Mouse (Mus musculus): ENCODE measurements around the gene Tpcn2. TPM values are rescaled to one million over a fixed set of nuclear protein-coding genes. Genes with fewer than 3 reads are reported as not detected.

Gene Tpcn2
- polyA plus RNA-seq, 1 experiment from 2014 or later, result 2.3 TPM

- ATAC-seq (no peak), DNase-seq (no peak)
Observed at GRCm38 (mm10) chr7:145147973-145148698, 135.7 kb downstream of the Tpcn2 start.

GRCm38 (mm10) chr7:145146252-145146930, 137.4 kb downstream of the Tpcn2 start:
- H3K9me3 ChIP-seq (ENCODE audit: low read length), result no peaks in the 10 kb centered on the region
- no peak overlapping the region for H3K9ac ChIP-seq (replicated peaks)
- DNase-seq, result no peak
- TF ChIP-seq EP300 (IDR thresholded peaks at IDR 0.05; ENCODE audit: low read depth) (no peak), CTCF (IDR thresholded peaks at IDR 0.05; ENCODE audit: low read depth) (peak; percentile 30; the same call in 1 of the 2 replicates)
- no peak for ATAC-seq
- no peak overlapping the region for H3K4me2 ChIP-seq (ENCODE audit: low read depth, low read length)
- no peaks in the 10 kb centered on the region for H3K27me3 ChIP-seq (ENCODE audit: insufficient read depth, low read length)
- H3K36me3 ChIP-seq (replicated peaks; ENCODE audit: insufficient read depth, low read length), result no peaks in the 10 kb centered on the region
- no peaks in the 10 kb centered on the region for H3K4me1 ChIP-seq (ENCODE audit: insufficient read depth)
- H3K27ac ChIP-seq (ENCODE audit: low read depth), result no peak overlapping the region
- H3K4me3 ChIP-seq (ENCODE audit: low read depth, low read length), result no peak overlapping the region

More at GRCm38 (mm10) chr7:145147973-145148698, 135.7 kb downstream of the Tpcn2 start:
- H3K36me3 ChIP-seq (replicated peaks; ENCODE audit: insufficient read depth, low read length), result no peaks in the 10 kb centered on the region
- no peak overlapping the region for H3K4me2 ChIP-seq (ENCODE audit: low read depth, low read length)
- H3K4me3 ChIP-seq (ENCODE audit: low read depth, low read length), result no peak overlapping the region
- no peaks in the 10 kb centered on the region for H3K27me3 ChIP-seq (ENCODE audit: insufficient read depth, low read length)
- no peak overlapping the region for H3K27ac ChIP-seq (ENCODE audit: low read depth)
- H3K9me3 ChIP-seq (ENCODE audit: low read length), result no peaks in the 10 kb centered on the region
- H3K4me1 ChIP-seq (ENCODE audit: insufficient read depth), result no peaks in the 10 kb centered on the region
- H3K9ac ChIP-seq (replicated peaks), result no peak overlapping the region
- 68% methylated on average over 5 of the region's 5 CpGs for WGBS (ENCODE audit: insufficient replicate concordance)
- no peak for TF ChIP-seq EP300 (IDR thresholded peaks at IDR 0.05; ENCODE audit: low read depth)
- TF ChIP-seq CTCF (IDR thresholded peaks at IDR 0.05; ENCODE audit: low read depth), result no peak

GRCm38 (mm10) chr7:145143502-145144070, 140.2 kb downstream of the Tpcn2 start:
- WGBS (ENCODE audit: insufficient replicate concordance), result 52% methylated on average over 3 of the region's 3 CpGs
- Histone ChIP-seq H3K36me3 (replicated peaks; ENCODE audit: insufficient read depth, low read length) (no peaks in the 10 kb centered on the region), H3K9ac (replicated peaks) (no peak overlapping the region), H3K9me3 (ENCODE audit: low read length) (no peaks in the 10 kb centered on the region), H3K4me3 (ENCODE audit: low read depth, low read length) (no peak overlapping the region), H3K4me1 (ENCODE audit: insufficient read depth) (no peaks in the 10 kb centered on the region), H3K27me3 (ENCODE audit: insufficient read depth, low read length) (no peaks in the 10 kb centered on the region), H3K27ac (ENCODE audit: low read depth) (no peak overlapping the region), H3K4me2 (ENCODE audit: low read depth, low read length) (no peak overlapping the region)
- DNase-seq, result no peak
- TF ChIP-seq EP300 (IDR thresholded peaks at IDR 0.05; ENCODE audit: low read depth), result no peak
- TF ChIP-seq CTCF (IDR thresholded peaks at IDR 0.05; ENCODE audit: low read depth), result no peak
- no peak for ATAC-seq

GRCm38 (mm10) chr7:145140656-145141055, 143.2 kb downstream of the Tpcn2 start:
- TF ChIP-seq CTCF (IDR thresholded peaks at IDR 0.05; ENCODE audit: low read depth), result no peak
- no peak for TF ChIP-seq EP300 (IDR thresholded peaks at IDR 0.05; ENCODE audit: low read depth)
- WGBS (ENCODE audit: insufficient replicate concordance), result 41% methylated on average over 2 of the region's 2 CpGs

GRCm38 (mm10) chr7:145139576-145139975, 144.2 kb downstream of the Tpcn2 start:
- Histone ChIP-seq H3K4me3 (ENCODE audit: low read depth, low read length) (no peak overlapping the region), H3K9ac (replicated peaks) (no peak overlapping the region), H3K27me3 (ENCODE audit: insufficient read depth, low read length) (no peaks in the 10 kb centered on the region), H3K4me2 (ENCODE audit: low read depth, low read length) (no peak overlapping the region), H3K27ac (ENCODE audit: low read depth) (no peak overlapping the region), H3K9me3 (ENCODE audit: low read length) (0 out of 2 replicates have a peak, but pooled peaks cover 3% of the 10 kb centered on the region), H3K36me3 (replicated peaks; ENCODE audit: insufficient read depth, low read length) (no peaks in the 10 kb centered on the region), H3K4me1 (ENCODE audit: insufficient read depth) (no peaks in the 10 kb centered on the region)
- no peak for TF ChIP-seq CTCF (IDR thresholded peaks at IDR 0.05; ENCODE audit: low read depth)
- TF ChIP-seq EP300 (IDR thresholded peaks at IDR 0.05; ENCODE audit: low read depth), result no peak
- ATAC-seq (no peak), DNase-seq (no peak)
- WGBS (ENCODE audit: insufficient replicate concordance), result 79% methylated on average over 3 of the region's 3 CpGs

More at GRCm38 (mm10) chr7:145140656-145141055, 143.2 kb downstream of the Tpcn2 start:
- Histone ChIP-seq H3K4me1 (ENCODE audit: insufficient read depth) (no peaks in the 10 kb centered on the region), H3K27ac (ENCODE audit: low read depth) (no peak overlapping the region), H3K27me3 (ENCODE audit: insufficient read depth, low read length) (no peaks in the 10 kb centered on the region), H3K9ac (replicated peaks) (no peak overlapping the region), H3K4me3 (ENCODE audit: low read depth, low read length) (no peak overlapping the region), H3K4me2 (ENCODE audit: low read depth, low read length) (no peak overlapping the region), H3K36me3 (replicated peaks; ENCODE audit: insufficient read depth, low read length) (no peaks in the 10 kb centered on the region), H3K9me3 (ENCODE audit: low read length) (0 out of 2 replicates have a peak, but pooled peaks cover 3% of the 10 kb centered on the region)
- no peak for ATAC-seq
- DNase-seq, result no peak

- Histone ChIP-seq H3K4me2 (ENCODE audit: low read depth, low read length) (no peak overlapping the region), H3K27me3 (ENCODE audit: insufficient read depth, low read length) (no peaks in the 10 kb centered on the region), H3K27ac (ENCODE audit: low read depth) (no peak overlapping the region), H3K4me1 (ENCODE audit: insufficient read depth) (no peaks in the 10 kb centered on the region), H3K4me3 (ENCODE audit: low read depth, low read length) (no peak overlapping the region), H3K9me3 (ENCODE audit: low read length) (0 out of 2 replicates have a peak, but pooled peaks cover 3% of the 10 kb centered on the region), H3K36me3 (replicated peaks; ENCODE audit: insufficient read depth, low read length) (no peaks in the 10 kb centered on the region), H3K9ac (replicated peaks) (no peak overlapping the region)
- no peak for ATAC-seq
- TF ChIP-seq EP300 (IDR thresholded peaks at IDR 0.05; ENCODE audit: low read depth), result no peak
- TF ChIP-seq CTCF (IDR thresholded peaks at IDR 0.05; ENCODE audit: low read depth), result no peak
- 76% methylated on average over 1 of the region's 1 CpGs for WGBS (ENCODE audit: insufficient replicate concordance)
- no peak for DNase-seq
Observed at GRCm38 (mm10) chr7:145139100-145139499, 144.7 kb downstream of the Tpcn2 start.

Data from liver, postnatal 0 days (tissue).